Mouse (Mus musculus): ENCODE results near the gene Map7d1. TPM values are rescaled to one million over a fixed set of nuclear protein-coding genes. Genes with fewer than 3 reads are reported as not detected.

The Map7d1 gene
- polyA plus RNA-seq, 1 experiment from 2014 or later, result 63.2 TPM

DNA sequence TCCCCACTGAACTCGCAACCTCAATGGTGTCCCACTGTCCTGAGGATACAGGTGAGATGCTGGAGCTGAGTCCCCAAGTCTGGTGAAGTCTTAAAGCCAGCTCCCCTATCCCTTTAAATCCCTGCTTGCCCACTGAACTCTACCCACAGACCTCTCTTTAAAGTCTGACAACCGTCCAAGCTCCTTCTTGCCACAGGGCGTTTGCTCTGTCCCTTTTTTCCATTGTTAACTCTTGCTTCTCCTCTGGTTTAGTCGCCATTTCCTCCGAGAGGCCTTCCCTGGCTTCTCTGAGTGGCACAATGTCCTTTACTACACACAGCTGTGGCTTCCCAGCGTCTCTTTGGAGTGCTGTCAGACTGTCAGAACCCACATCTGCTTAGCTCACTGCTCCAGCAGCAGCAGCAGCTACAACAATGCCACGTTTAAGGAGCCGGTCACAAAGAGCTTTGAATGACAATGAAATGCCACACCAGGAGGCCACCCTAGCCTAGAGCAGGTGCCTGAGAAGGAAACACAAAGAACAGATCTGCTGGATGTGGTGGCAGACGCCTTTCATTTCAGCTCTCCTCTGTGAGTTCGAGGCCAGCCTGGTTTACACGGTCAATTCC is 7.8 kb downstream of the Map7d1 start:
- WGBS, result 35% methylated on average over 11 of the region's 11 CpGs
- Histone ChIP-seq H3K9me3 (replicated peaks) (no peaks in the 10 kb centered on the region), H3K36me3 (peaks cover 84% of the 10 kb centered on the region), H3K4me1 (peaks cover 28% of the 10 kb centered on the region), H3K27ac (no peak overlapping the region), H3K27me3 (ENCODE audit: low read depth, poor library complexity, severe bottlenecking) (no peaks in the 10 kb centered on the region), H3K4me3 (no peak overlapping the region)
- DNase-seq (ENCODE audit: low spot score), result no peak

DNA sequence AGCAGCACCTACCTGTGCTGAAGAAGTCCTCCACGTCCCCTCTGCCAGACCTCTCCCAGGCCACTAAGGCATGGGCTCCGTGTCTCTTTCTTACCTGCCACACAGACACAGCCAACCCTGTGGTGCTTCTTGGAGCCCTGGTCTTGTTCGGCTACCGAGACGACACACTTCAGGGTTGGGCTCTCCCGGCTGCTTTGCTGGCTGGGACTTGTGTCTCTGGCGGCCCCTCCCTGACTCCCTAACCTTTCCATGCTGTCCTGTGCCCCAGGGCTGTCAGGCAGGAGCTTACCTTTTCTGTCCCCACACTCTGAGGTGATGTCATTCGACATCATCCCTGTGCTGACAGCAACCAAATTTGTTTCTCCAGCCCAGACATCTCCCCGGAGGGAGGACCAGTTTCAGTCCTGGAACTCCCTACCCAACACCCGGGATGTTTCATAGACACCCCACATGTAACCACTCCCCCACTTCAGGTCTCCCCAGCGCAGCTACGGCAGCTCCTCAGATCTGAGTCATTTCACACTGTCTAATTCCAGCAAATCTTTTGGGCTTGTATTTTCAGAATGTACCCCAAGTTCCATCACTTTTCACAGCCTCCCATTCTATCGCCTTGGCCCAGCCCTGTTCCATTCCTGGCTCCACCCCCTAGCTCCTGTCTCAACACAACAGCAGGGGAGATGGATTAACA is 9.8 kb downstream of the Map7d1 start:
- H3K36me3 ChIP-seq, result peaks cover 87% of the 10 kb centered on the region
- no peak overlapping the region for H3K4me3 ChIP-seq
- H3K27ac ChIP-seq, result no peak overlapping the region
- no peak for DNase-seq (ENCODE audit: low spot score)
- WGBS, result 84% methylated on average over 13 of the region's 13 CpGs
- H3K4me1 ChIP-seq, result peaks cover 9% of the 10 kb centered on the region
- no peaks in the 10 kb centered on the region for H3K27me3 ChIP-seq (ENCODE audit: low read depth, poor library complexity, severe bottlenecking)
- no peaks in the 10 kb centered on the region for H3K9me3 ChIP-seq (replicated peaks)

DNA sequence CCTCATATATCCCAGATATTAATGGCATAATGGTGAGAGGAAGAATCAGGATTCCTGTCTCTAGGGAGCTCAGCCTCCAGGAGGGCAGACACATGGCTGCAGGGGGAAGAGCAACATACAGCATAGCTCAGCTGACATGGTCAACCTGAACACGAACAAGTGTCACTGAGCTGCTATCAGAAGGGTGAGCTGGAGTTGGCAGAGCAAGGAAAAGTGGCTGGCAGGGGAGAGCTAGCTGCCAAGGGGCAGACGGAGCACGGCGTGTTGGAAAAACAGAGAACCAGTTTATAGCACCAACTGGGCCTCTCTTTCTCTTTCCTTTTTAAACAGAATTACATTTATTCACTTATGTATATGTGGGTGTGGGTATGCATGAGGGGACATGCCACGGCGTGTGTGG is 13.6 kb downstream of the Map7d1 start:
- no peak for DNase-seq (ENCODE audit: low spot score)
- Histone ChIP-seq H3K27ac (no peak overlapping the region), H3K4me3 (no peak overlapping the region), H3K9me3 (replicated peaks) (no peaks in the 10 kb centered on the region), H3K4me1 (peaks cover 6% of the 10 kb centered on the region), H3K36me3 (peaks cover 96% of the 10 kb centered on the region), H3K27me3 (ENCODE audit: low read depth, poor library complexity, severe bottlenecking) (0 out of 2 replicates have a peak, but pooled peaks cover 6% of the 10 kb centered on the region)
- 91% methylated on average over 6 of the region's 6 CpGs for WGBS

DNA sequence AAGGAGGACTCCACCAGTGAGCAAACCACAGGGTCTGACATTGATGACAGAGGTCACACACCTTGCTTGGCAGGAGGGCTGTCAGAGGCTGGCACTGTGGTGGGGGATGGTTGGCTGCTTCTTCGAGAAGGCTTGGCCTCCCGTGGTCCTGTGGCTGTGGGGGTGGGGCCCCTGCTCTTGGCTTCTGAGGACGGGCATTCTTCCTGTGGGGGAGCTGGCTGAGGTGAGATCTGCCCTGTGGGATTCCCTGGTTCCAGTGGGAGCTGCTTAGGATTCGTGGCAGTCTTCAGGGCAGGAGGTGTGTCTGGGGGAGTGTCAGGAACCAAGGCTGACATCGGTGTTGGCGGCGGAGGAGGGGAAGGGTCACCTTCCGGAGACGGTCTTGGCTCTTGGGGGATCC is 14.2 kb downstream of the Map7d1 start:
- no peak overlapping the region for H3K4me3 ChIP-seq
- no peak overlapping the region for H3K27ac ChIP-seq
- peaks cover 8% of the 10 kb centered on the region for H3K4me1 ChIP-seq
- WGBS, result 47% methylated on average over 9 of the region's 9 CpGs
- peaks cover 97% of the 10 kb centered on the region for H3K36me3 ChIP-seq
- no peaks in the 10 kb centered on the region for H3K9me3 ChIP-seq (replicated peaks)
- DNase-seq (ENCODE audit: low spot score), result no peak
- 0 out of 2 replicates have a peak, but pooled peaks cover 6% of the 10 kb centered on the region for H3K27me3 ChIP-seq (ENCODE audit: low read depth, poor library complexity, severe bottlenecking)

DNA sequence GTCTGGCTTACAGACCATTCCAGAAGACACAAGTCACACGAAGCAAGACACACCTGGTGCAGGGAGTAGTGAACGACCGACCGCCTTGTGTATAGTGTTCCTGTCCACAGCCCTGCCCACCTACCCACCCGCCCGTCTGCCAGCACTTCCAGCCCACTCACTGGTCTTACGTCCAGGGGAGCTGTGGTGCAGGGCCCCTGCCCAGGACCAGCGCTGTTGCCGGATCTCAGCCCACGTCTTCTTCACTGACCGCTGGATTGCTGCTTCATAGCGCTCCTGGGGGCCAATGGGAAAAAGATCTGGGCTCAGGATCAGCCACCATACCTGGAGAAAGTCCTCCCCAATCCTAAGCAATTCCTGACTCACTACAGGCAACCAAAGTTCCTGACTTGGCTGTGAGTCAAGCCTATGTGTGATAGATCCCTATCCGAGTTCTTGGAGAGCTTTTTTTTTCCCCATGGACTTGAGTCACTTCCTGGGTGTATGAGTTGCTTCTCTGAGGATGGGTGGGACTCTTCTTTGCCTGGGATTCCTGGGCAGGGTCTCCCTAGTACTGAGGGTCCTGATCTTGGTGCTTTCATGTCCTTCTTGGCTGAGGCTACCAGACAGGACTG is 16.2 kb downstream of the Map7d1 start:
- DNase-seq (ENCODE audit: low spot score), result no peak
- Histone ChIP-seq H3K36me3 (peaks cover 97% of the 10 kb centered on the region), H3K27me3 (ENCODE audit: low read depth, poor library complexity, severe bottlenecking) (0 out of 2 replicates have a peak, but pooled peaks cover 6% of the 10 kb centered on the region), H3K27ac (no peak overlapping the region), H3K4me3 (no peak overlapping the region), H3K4me1 (peaks cover 13% of the 10 kb centered on the region), H3K9me3 (replicated peaks) (no peaks in the 10 kb centered on the region)
- WGBS, result 92% methylated on average over 13 of the region's 13 CpGs

DNA sequence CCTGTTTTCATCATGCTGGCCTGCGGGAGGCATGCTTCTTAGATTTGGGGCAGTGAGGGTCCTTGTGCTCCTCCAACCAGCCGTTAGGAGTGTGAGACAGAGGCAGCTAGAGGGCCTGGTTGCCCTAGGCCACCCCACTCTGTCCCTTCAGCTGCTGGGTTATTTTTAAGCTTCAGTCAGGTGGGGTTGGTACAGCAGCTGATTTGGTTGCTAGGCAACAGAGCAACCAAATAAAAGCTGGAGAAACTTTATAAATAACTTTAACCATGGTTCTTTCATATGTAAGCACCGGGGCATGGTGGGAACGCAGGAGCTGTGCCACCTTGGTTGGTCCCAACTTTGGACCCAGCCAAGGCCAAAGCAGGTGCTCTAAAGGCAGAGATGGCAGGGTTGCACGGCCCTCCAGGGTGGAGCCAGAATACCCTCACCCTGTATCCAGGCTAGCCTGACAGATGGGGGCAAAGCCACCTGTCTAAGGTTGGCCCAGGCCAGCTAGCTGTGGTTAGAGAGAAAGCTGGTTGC is 18.4 kb downstream of the Map7d1 start:
- Histone ChIP-seq H3K9me3 (replicated peaks) (no peaks in the 10 kb centered on the region), H3K27ac (no peak overlapping the region), H3K4me3 (no peak overlapping the region), H3K4me1 (peaks cover 13% of the 10 kb centered on the region), H3K27me3 (ENCODE audit: low read depth, poor library complexity, severe bottlenecking) (0 out of 2 replicates have a peak, but pooled peaks cover 6% of the 10 kb centered on the region), H3K36me3 (peaks cover 100% of the 10 kb centered on the region)
- no peak for DNase-seq (ENCODE audit: low spot score)
- 77% methylated on average over 5 of the region's 5 CpGs for WGBS

DNA sequence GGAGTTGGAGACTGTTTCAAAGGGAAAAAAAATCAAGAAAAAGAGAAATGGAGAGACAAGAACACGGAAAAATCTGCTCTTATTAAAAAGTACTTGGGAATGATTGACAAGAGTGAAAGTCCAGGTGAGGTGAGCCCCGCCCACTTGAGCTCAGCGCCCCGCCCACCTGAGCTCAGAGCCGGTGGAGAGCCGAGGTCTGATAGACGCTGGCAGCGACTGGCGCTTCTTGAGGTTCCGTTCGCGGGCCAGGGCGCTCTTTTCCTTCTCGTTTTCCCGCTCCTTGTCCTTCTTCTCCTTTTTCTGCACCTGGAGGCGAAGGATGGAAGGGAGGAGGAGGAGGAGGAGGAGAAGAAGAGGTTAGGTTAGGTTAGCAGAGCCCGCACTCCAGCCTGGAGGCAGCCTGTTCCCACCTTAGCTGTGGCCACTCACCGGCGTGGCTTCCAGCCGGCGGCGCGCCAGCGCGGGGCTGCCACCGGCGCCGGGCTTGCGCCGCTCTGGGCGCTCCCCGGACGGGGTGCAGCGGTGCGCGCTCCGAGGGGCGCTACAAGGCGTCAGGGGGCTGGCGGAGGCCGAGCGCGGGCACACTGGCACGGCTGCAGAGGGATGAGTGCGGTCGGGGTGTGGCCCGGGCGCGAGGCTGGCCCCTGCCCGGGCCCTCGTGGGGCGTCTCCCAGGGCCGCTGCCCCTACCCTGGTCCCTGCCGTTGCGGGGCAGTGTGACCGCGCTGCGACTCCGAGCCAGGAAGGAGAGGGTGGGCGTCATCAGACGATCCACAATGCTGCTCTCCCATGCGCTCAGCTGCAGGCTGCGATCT is 19.5 kb downstream of the Map7d1 start:
- Histone ChIP-seq H3K9me3 (replicated peaks) (no peaks in the 10 kb centered on the region), H3K27me3 (ENCODE audit: low read depth, poor library complexity, severe bottlenecking) (0 out of 2 replicates have a peak, but pooled peaks cover 6% of the 10 kb centered on the region), H3K4me1 (peaks cover 15% of the 10 kb centered on the region), H3K4me3 (no peak overlapping the region), H3K36me3 (peaks cover 100% of the 10 kb centered on the region), H3K27ac (peak overlapping the region; percentile 47)
- WGBS, result 38% methylated on average over 62 of the region's 63 CpGs
- no peak for DNase-seq (ENCODE audit: low spot score)

DNA sequence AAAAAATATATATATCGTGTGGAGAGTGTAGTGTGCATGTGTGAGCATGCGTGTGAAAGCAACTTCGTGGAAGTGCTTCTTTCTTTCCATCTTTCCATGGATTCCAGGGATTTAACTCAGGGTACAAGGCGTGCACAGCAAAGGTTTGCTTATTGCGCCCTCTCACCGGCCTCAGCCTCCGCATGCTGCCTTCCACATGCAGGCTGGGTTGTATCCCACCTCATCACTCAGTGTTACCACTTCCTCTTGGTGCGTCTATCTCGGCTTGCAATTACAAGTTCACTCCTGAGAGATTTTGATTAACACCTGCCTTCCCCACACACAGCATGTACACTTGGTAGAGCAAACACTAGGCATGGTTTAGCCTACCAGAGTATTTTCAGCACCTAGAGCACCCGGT is 21.0 kb downstream of the Map7d1 start:
- peaks cover 100% of the 10 kb centered on the region for H3K36me3 ChIP-seq
- 0 out of 2 replicates have a peak, but pooled peaks cover 6% of the 10 kb centered on the region for H3K27me3 ChIP-seq (ENCODE audit: low read depth, poor library complexity, severe bottlenecking)
- H3K4me1 ChIP-seq, result peaks cover 28% of the 10 kb centered on the region
- DNase-seq (ENCODE audit: low spot score), result no peak
- 92% methylated on average over 10 of the region's 10 CpGs for WGBS
- no peaks in the 10 kb centered on the region for H3K9me3 ChIP-seq (replicated peaks)
- no peak overlapping the region for H3K4me3 ChIP-seq
- no peak overlapping the region for H3K27ac ChIP-seq

DNA sequence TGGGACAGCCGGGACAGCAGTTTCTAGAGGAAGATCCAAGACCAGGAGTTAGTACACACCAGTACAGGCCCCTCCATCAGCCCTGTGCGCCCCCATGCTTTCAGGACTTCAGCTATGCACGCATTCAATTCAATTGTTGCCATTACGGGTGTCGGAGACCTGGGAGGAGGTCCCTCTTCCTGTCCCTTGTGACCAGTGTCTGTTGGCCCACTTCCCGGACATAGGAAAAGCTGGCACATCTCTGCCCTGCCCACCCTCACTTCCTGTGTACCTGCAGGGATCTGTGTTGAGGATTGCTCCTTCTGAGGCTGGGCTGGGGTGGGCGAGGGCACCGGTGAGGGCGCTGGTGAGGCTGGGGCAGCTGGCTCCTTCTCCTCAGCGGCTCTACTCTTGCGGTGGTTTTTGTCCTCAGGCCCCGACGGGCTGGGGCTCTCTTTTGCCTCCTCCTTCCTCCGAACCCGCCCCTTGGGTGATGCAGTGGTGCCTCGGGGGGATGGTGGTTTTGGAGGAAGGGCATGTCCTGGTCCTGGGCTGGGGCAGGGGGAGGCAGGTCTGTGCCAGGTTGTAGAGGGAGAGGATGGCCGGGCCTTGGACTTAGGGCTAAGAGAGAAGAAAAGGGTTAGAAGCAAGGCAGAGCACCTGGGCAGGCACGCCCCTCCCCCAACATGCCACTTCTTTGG is 21.5 kb downstream of the Map7d1 start:
- WGBS, result 89% methylated on average over 18 of the region's 18 CpGs
- Histone ChIP-seq H3K4me1 (peaks cover 32% of the 10 kb centered on the region), H3K36me3 (peaks cover 99% of the 10 kb centered on the region), H3K4me3 (no peak overlapping the region), H3K27ac (no peak overlapping the region), H3K9me3 (replicated peaks) (no peaks in the 10 kb centered on the region), H3K27me3 (ENCODE audit: low read depth, poor library complexity, severe bottlenecking) (0 out of 2 replicates have a peak, but pooled peaks cover 6% of the 10 kb centered on the region)
- no peak for DNase-seq (ENCODE audit: low spot score)

DNA sequence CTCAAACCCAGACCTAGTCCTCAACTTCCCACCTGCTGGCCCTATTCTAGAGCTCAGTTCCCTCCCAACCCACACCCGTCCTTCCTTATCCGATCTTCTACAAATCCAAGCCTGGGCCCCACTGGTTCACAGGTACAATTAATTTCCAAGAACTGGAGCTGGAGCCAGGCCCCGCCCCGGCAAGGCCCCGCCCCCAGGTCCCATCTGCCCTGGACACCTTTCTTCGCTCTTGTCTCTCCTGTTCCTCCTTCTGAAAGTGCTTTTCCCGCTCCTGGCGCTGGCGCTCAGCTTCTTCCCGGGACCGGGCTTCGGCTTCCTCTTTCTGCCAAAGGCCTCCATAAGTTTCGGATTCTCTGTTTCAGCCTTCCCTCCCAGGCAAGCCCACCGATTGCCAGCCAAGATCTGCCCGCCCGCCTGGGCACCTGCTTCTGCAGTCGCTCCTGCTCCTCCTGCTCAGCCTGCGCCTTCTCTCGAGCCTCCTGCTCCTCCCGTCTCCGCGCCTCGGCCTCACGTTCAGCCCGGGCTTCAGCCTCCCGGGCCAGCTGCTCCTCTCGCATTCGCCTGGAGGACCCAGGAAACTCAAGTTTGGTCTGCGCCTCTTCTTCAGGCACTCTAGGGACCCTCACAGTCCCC is 22.4 kb downstream of the Map7d1 start:
- no peak overlapping the region for H3K4me3 ChIP-seq
- H3K9me3 ChIP-seq (replicated peaks), result no peaks in the 10 kb centered on the region
- no peak overlapping the region for H3K27ac ChIP-seq
- WGBS, result 91% methylated on average over 29 of the region's 29 CpGs
- DNase-seq (ENCODE audit: low spot score), result no peak
- H3K4me1 ChIP-seq, result peaks cover 32% of the 10 kb centered on the region
- H3K36me3 ChIP-seq, result peaks cover 91% of the 10 kb centered on the region
- 0 out of 2 replicates have a peak, but pooled peaks cover 6% of the 10 kb centered on the region for H3K27me3 ChIP-seq (ENCODE audit: low read depth, poor library complexity, severe bottlenecking)

DNA sequence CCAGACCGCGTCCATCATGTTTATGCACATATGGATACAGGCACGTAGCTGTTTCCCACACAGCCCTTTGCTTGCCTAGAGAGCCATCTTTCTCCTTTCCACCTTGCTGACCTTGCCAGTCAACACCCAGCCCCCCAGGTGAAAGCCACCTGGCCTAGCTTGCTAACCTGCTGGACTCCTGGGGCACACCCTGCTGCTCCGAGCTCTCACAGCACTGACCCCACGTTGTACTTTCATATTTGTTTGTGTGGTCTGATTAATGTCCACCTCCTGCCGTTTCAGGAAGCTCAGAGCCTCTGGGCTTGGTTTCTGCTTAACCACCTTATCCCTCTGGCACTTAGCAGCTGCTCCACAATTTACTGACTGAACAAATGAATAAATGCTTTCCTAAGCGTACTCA is 26.2 kb downstream of the Map7d1 start:
- Histone ChIP-seq H3K9me3 (replicated peaks) (no peaks in the 10 kb centered on the region), H3K27ac (no peak overlapping the region), H3K36me3 (peaks cover 52% of the 10 kb centered on the region), H3K4me3 (no peak overlapping the region), H3K4me1 (peaks cover 30% of the 10 kb centered on the region), H3K27me3 (ENCODE audit: low read depth, poor library complexity, severe bottlenecking) (no peaks in the 10 kb centered on the region)
- 75% methylated on average over 7 of the region's 7 CpGs for WGBS
- DNase-seq (ENCODE audit: low spot score), result no peak

DNA sequence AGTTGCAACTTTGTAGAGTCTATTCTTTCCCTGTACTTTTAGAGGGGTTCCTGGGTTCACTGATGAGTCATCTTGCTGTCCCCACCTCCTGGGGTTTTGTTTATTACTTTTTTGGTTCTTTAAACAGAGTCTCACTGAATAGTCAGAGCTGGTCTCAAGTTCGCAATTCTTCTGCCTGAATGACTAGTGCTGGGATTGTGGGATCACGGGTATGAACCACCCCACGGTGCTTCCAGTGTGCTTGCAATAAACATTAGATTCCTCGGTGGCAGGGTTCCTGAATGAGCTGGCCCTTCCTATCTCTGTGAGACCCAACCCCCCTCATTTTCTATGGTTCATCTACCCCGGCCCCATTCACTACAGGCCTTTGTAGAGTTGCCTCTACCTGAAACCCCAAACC is 28.0 kb downstream of the Map7d1 start:
- H3K36me3 ChIP-seq, result peaks cover 35% of the 10 kb centered on the region
- H3K4me3 ChIP-seq, result no peak overlapping the region
- no peak overlapping the region for H3K27ac ChIP-seq
- no peak for DNase-seq (ENCODE audit: low spot score)
- H3K27me3 ChIP-seq (ENCODE audit: low read depth, poor library complexity, severe bottlenecking), result no peaks in the 10 kb centered on the region
- H3K9me3 ChIP-seq (replicated peaks), result no peaks in the 10 kb centered on the region
- 51% methylated on average over 5 of the region's 5 CpGs for WGBS
- peaks cover 30% of the 10 kb centered on the region for H3K4me1 ChIP-seq
